Mouse (Mus musculus): ENCODE results near the gene Mcam. TPM values are rescaled to one million over a fixed set of nuclear protein-coding genes. Genes with fewer than 3 reads are reported as not detected.
A peak's percentile ranks its signal among the peaks of the same experiment; 100 is the strongest.

Gene Mcam
- polyA plus RNA-seq, 1 experiment from 2014 or later, result 47.5 TPM

GRCm38 (mm10) chr9:44127351-44127801 is 6.9 kb upstream of the Mcam start:
- Histone ChIP-seq H3K4me1 (ENCODE audit: control insufficient read depth, insufficient read depth, low read length) (peaks cover 19% of the 10 kb centered on the region; the same call in 1 of the 2 replicates), H3K4me3 (ENCODE audit: low read depth, low read length) (no peak overlapping the region), H3K4me2 (ENCODE audit: low read depth, low read length) (no peak overlapping the region), H3K9me3 (ENCODE audit: control insufficient read depth, low read length) (no peaks in the 10 kb centered on the region), H3K9ac (ENCODE audit: low read depth, low read length) (no peak overlapping the region), H3K27me3 (replicated peaks; ENCODE audit: control insufficient read depth, insufficient read depth, low read length) (no peaks in the 10 kb centered on the region; the same call in 1 of the 2 replicates), H3K27ac (replicated peaks; ENCODE audit: low read depth, low read length) (no peak overlapping the region), H3K36me3 (ENCODE audit: control insufficient read depth, insufficient read depth, low read length) (no peaks in the 10 kb centered on the region)
- no peak for ATAC-seq (ENCODE audit: low read depth)
- 60% methylated on average over 3 of the region's 3 CpGs for WGBS
- DNase-seq (ENCODE audit: low spot score), result no peak

GRCm38 (mm10) chr9:44129633-44130032 is 4.6 kb upstream of the Mcam start:
- WGBS, result 7% methylated on average over 6 of the region's 9 CpGs
- no peak for DNase-seq (ENCODE audit: low spot score)
- H3K4me3 ChIP-seq (ENCODE audit: low read depth, low read length), result peak overlapping the region; percentile 36
- H3K27me3 ChIP-seq (replicated peaks; ENCODE audit: control insufficient read depth, insufficient read depth, low read length), result peaks cover 8% of the 10 kb centered on the region; the same call in 1 of the 2 replicates
- peak overlapping the region; percentile 66 for H3K27ac ChIP-seq (replicated peaks; ENCODE audit: low read depth, low read length)
- peaks cover 31% of the 10 kb centered on the region; the same call in 1 of the 2 replicates for H3K4me1 ChIP-seq (ENCODE audit: control insufficient read depth, insufficient read depth, low read length)
- peak overlapping the region; percentile 71 for H3K4me2 ChIP-seq (ENCODE audit: low read depth, low read length)
- no peak for ATAC-seq (ENCODE audit: low read depth)
- H3K9me3 ChIP-seq (ENCODE audit: control insufficient read depth, low read length), result no peaks in the 10 kb centered on the region
- peak overlapping the region; percentile 63 for H3K9ac ChIP-seq (ENCODE audit: low read depth, low read length)
- H3K36me3 ChIP-seq (ENCODE audit: control insufficient read depth, insufficient read depth, low read length), result no peaks in the 10 kb centered on the region

- peak overlapping the region; percentile 63 for H3K9ac ChIP-seq (ENCODE audit: low read depth, low read length)
- peak overlapping the region; percentile 66 for H3K27ac ChIP-seq (replicated peaks; ENCODE audit: low read depth, low read length)
- peak overlapping the region; percentile 71 for H3K4me2 ChIP-seq (ENCODE audit: low read depth, low read length)
- H3K4me1 ChIP-seq (ENCODE audit: control insufficient read depth, insufficient read depth, low read length), result peaks cover 31% of the 10 kb centered on the region; the same call in 1 of the 2 replicates
- H3K36me3 ChIP-seq (ENCODE audit: control insufficient read depth, insufficient read depth, low read length), result no peaks in the 10 kb centered on the region
- ATAC-seq (ENCODE audit: low read depth) (peak; percentile 42), DNase-seq (ENCODE audit: low spot score) (peak; percentile 86)
- H3K9me3 ChIP-seq (ENCODE audit: control insufficient read depth, low read length), result no peaks in the 10 kb centered on the region
- peak overlapping the region; percentile 36 for H3K4me3 ChIP-seq (ENCODE audit: low read depth, low read length)
- under 1% methylated on average over 26 of the region's 27 CpGs for WGBS
- peaks cover 8% of the 10 kb centered on the region; the same call in 1 of the 2 replicates for H3K27me3 ChIP-seq (replicated peaks; ENCODE audit: control insufficient read depth, insufficient read depth, low read length)
Measured at GRCm38 (mm10) chr9:44130034-44130433, 4.2 kb upstream of the Mcam start.

GRCm38 (mm10) chr9:44130581-44131275 is 3.5 kb upstream of the Mcam start:
- H3K27me3 ChIP-seq (replicated peaks; ENCODE audit: control insufficient read depth, insufficient read depth, low read length), result peaks cover 8% of the 10 kb centered on the region; the same call in 1 of the 2 replicates
- H3K9me3 ChIP-seq (ENCODE audit: control insufficient read depth, low read length), result no peaks in the 10 kb centered on the region
- H3K27ac ChIP-seq (replicated peaks; ENCODE audit: low read depth, low read length), result peak overlapping the region; percentile 35; the same call in 1 of the 2 replicates
- no peaks in the 10 kb centered on the region for H3K36me3 ChIP-seq (ENCODE audit: control insufficient read depth, insufficient read depth, low read length)
- H3K4me1 ChIP-seq (ENCODE audit: control insufficient read depth, insufficient read depth, low read length), result peaks cover 34% of the 10 kb centered on the region; the same call in 1 of the 2 replicates
- peak overlapping the region; percentile 36 for H3K4me3 ChIP-seq (ENCODE audit: low read depth, low read length)
- H3K4me2 ChIP-seq (ENCODE audit: low read depth, low read length), result peak overlapping the region; percentile 71
- ATAC-seq (ENCODE audit: low read depth) (peak; percentile 23; the same call in 1 of the 2 replicates), DNase-seq (ENCODE audit: low spot score) (peak; percentile 60)
- WGBS, result 11% methylated on average over 18 of the region's 19 CpGs
- H3K9ac ChIP-seq (ENCODE audit: low read depth, low read length), result 0 out of 2 replicates have a peak overlapping the region, but pooled peaks have one; percentile 63

- H3K4me2 ChIP-seq (ENCODE audit: low read depth, low read length), result peak overlapping the region; percentile 71; the same call in 1 of the 2 replicates
Measured at GRCm38 (mm10) chr9:44131276-44131590, 3.0 kb upstream of the Mcam start.

GRCm38 (mm10) chr9:44132200-44132599 is 2.1 kb upstream of the Mcam start:
- Histone ChIP-seq H3K36me3 (ENCODE audit: control insufficient read depth, insufficient read depth, low read length) (no peaks in the 10 kb centered on the region), H3K4me1 (ENCODE audit: control insufficient read depth, insufficient read depth, low read length) (peaks cover 29% of the 10 kb centered on the region; the same call in 1 of the 2 replicates), H3K27ac (replicated peaks; ENCODE audit: low read depth, low read length) (no peak overlapping the region), H3K9me3 (ENCODE audit: control insufficient read depth, low read length) (no peaks in the 10 kb centered on the region), H3K9ac (ENCODE audit: low read depth, low read length) (no peak overlapping the region), H3K4me2 (ENCODE audit: low read depth, low read length) (no peak overlapping the region), H3K4me3 (ENCODE audit: low read depth, low read length) (no peak overlapping the region), H3K27me3 (replicated peaks; ENCODE audit: control insufficient read depth, insufficient read depth, low read length) (peaks cover 8% of the 10 kb centered on the region; the same call in 1 of the 2 replicates)
- DNase-seq (ENCODE audit: low spot score) (no peak), ATAC-seq (ENCODE audit: low read depth) (no peak)
- WGBS, result 61% methylated on average over 5 of the region's 5 CpGs

More at GRCm38 (mm10) chr9:44131276-44131590, 3.0 kb upstream of the Mcam start:
- no peak overlapping the region for H3K9ac ChIP-seq (ENCODE audit: low read depth, low read length)
- H3K4me3 ChIP-seq (ENCODE audit: low read depth, low read length), result no peak overlapping the region
- DNase-seq (ENCODE audit: low spot score) (no peak), ATAC-seq (ENCODE audit: low read depth) (no peak)
- H3K27ac ChIP-seq (replicated peaks; ENCODE audit: low read depth, low read length), result peak overlapping the region; percentile 24; the same call in 1 of the 2 replicates
- H3K9me3 ChIP-seq (ENCODE audit: control insufficient read depth, low read length), result no peaks in the 10 kb centered on the region
- H3K27me3 ChIP-seq (replicated peaks; ENCODE audit: control insufficient read depth, insufficient read depth, low read length), result peaks cover 8% of the 10 kb centered on the region; the same call in 1 of the 2 replicates
- 38% methylated on average over 7 of the region's 7 CpGs for WGBS
- no peaks in the 10 kb centered on the region for H3K36me3 ChIP-seq (ENCODE audit: control insufficient read depth, insufficient read depth, low read length)
- peaks cover 32% of the 10 kb centered on the region; the same call in 1 of the 2 replicates for H3K4me1 ChIP-seq (ENCODE audit: control insufficient read depth, insufficient read depth, low read length)

- peak overlapping the region; percentile 73 for H3K9ac ChIP-seq (ENCODE audit: low read depth, low read length)
- no peaks in the 10 kb centered on the region for H3K9me3 ChIP-seq (ENCODE audit: control insufficient read depth, low read length)
- H3K27ac ChIP-seq (replicated peaks; ENCODE audit: low read depth, low read length), result peak overlapping the region; percentile 74; the same call in 1 of the 2 replicates
- peak overlapping the region; percentile 68 for H3K4me3 ChIP-seq (ENCODE audit: low read depth, low read length)
- H3K4me1 ChIP-seq (ENCODE audit: control insufficient read depth, insufficient read depth, low read length), result peaks cover 29% of the 10 kb centered on the region; the same call in 1 of the 2 replicates
- peak overlapping the region; percentile 90 for H3K4me2 ChIP-seq (ENCODE audit: low read depth, low read length)
- peaks cover 6% of the 10 kb centered on the region; the same call in 1 of the 2 replicates for H3K36me3 ChIP-seq (ENCODE audit: control insufficient read depth, insufficient read depth, low read length)
- H3K27me3 ChIP-seq (replicated peaks; ENCODE audit: control insufficient read depth, insufficient read depth, low read length), result peaks cover 8% of the 10 kb centered on the region; the same call in 1 of the 2 replicates
- no peak for ATAC-seq (ENCODE audit: low read depth)
- DNase-seq (ENCODE audit: low spot score), result no peak
- WGBS, result 7% methylated on average over 2 of the region's 2 CpGs
Measured at GRCm38 (mm10) chr9:44133287-44133686, 982 bp upstream of the Mcam start.

- peaks cover 25% of the 10 kb centered on the region; the same call in 1 of the 2 replicates for H3K4me1 ChIP-seq (ENCODE audit: control insufficient read depth, insufficient read depth, low read length)
- peaks cover 8% of the 10 kb centered on the region; the same call in 1 of the 2 replicates for H3K27me3 ChIP-seq (replicated peaks; ENCODE audit: control insufficient read depth, insufficient read depth, low read length)
- WGBS, result 3% methylated on average over 36 of the region's 49 CpGs
- H3K36me3 ChIP-seq (ENCODE audit: control insufficient read depth, insufficient read depth, low read length), result peaks cover 22% of the 10 kb centered on the region; the same call in 1 of the 2 replicates
- DNase-seq (ENCODE audit: low spot score) (peak; percentile 48), ATAC-seq (ENCODE audit: low read depth) (peak; percentile 23)
- peak overlapping the region; percentile 68 for H3K4me3 ChIP-seq (ENCODE audit: low read depth, low read length)
- peak overlapping the region; percentile 74 for H3K27ac ChIP-seq (replicated peaks; ENCODE audit: low read depth, low read length)
- peak overlapping the region; percentile 73 for H3K9ac ChIP-seq (ENCODE audit: low read depth, low read length)
- H3K4me2 ChIP-seq (ENCODE audit: low read depth, low read length), result peak overlapping the region; percentile 90
- H3K9me3 ChIP-seq (ENCODE audit: control insufficient read depth, low read length), result no peaks in the 10 kb centered on the region
Measured at GRCm38 (mm10) chr9:44134851-44135730, 822 bp downstream of the Mcam start.

Data from embryonic facial prominence, embryonic 14.5 days (tissue).